Mouse (Mus musculus) kidney, postnatal 10 days (tissue): Measurements from ENCODE around the gene Etfa.

ENCODE experiments used
- DNase-seq: peaks from one replicate; pipeline ENCODE4 v3.0.0; 2021; ENCODE audit warnings: mixed read lengths

The Etfa gene

GRCm38 (mm10) chr9:55510651-55511235, 1.3 kb downstream of the Etfa start:
- peak; percentile 28 for DNase-seq

DNA sequence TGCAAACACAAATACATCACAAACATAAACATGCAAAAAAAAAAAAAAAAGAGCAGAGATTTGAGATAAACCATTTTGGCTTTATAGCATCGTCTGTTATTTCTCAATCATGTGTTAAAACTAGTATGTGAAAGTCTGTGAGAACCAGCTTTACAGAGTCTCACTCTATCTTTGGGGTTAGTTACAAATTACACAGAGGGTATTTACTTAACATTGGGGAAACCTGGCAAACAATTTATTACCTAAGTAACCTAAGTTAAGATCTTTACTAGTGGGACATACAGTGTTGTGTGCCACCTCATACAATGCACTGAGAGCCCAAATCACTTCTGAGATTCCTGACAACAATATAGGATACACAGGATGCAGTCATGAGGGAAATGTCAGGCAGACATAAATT, 2.3 kb downstream of the Etfa start:
- DNase-seq: no peak

- no peak for DNase-seq
Observed at GRCm38 (mm10) chr9:55508701-55509100, 3.3 kb downstream of the Etfa start.

DNA sequence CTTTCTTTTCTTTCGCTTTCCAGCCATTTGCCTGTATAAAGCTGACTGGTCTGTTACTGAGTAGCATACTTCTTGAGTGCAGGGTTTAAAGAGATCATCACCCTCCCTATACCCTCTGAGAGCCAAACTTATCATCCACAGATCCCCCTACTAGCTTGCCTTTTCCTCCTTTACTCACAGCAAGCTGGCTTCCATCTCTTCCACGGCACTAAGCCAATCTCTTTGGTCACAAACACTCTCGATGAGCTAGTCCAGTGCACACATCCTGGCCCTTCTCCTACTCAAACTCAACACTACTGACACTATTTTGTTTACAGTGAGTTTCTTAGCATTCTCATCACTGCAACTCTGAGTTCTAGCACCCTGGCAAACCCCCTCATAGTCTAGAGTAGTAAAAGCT, 4.1 kb downstream of the Etfa start:
- DNase-seq: peak; percentile 30

GRCm38 (mm10) chr9:55482116-55482515, 29.9 kb downstream of the Etfa start:
- peak; percentile 53 for DNase-seq

- DNase-seq: no peak
Observed at GRCm38 (mm10) chr9:55478699-55479098, 33.3 kb downstream of the Etfa start.

DNA sequence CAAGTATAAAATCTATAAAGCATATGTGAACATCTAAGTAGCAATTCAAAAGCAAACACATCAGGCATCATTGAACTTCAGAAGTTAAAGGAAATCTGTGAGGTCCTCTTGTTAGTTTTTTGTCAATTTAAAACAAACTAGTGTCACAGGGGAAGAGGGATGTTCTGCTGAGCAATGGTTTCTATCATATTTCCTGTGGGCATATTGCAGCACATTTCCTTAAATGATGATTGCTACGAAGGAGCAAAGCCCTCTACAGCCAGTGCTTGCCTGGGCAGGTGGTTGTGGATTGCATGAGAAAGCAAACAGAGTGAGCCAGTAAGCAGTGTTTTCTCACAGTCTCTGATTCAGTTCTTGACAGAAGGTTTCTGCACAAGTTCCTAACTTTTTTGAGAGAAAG, 36.0 kb downstream of the Etfa start:
- no peak for DNase-seq

DNA sequence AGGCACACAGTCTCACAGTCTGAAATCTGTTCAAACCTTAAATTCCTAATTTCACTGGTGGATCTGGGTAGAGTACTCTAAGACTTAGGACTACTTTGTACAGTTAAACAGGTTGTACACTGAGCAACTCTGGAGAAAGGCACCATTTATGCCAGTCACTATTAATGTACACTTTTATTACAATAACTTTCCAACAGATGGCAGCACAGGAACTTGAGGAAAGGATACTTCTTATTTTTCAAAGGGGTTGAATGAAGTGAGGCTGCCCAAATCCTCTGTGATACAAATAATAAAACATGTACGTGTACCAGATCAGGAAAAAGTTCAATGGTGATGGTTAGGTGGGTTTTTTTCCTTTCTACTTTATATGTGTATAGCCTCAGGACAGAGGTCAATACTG, 43.6 kb downstream of the Etfa start:
- DNase-seq: no peak

DNA sequence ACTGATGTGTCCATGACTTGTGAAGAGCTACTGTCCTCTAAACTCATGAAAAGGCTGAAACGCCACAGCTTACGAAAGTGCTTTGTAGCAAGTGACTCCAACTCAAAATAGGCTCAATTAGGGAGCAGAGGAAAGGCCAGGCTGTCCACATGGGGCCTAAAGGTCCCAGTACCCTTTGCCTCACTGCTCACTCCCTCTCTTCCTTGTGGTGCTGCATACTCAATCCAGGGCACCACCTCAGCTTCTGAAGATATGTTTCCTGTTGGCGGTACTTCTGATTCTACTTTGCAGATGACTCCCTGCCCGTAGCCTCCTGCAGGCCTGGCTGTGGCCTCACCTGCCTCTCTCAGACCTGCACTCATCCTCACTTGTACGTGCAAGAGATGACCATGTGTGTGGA, 58.7 kb downstream of the Etfa start:
- DNase-seq: no peak

DNA sequence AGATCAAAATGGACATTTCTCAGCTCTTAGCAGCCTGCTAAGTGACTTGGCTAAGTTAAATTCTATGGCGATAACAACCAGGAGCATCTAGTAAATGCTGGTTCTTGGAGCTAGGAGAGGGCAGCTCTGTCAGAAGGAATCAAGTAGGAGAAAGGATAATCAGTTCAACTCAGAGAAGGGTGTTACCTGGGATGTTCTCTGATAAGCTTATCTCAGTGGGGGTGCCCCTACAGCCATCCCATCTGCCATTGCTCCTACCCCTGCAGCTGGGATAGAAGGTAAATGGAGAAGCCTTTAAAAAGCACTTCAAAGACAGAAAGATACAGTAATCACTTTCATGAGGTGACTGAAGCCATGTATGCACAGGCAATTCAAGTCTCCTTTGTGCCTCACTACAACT, 59.1 kb downstream of the Etfa start:
- DNase-seq: no peak

- no peak for DNase-seq
Observed at GRCm38 (mm10) chr9:55451426-55451825, 60.6 kb downstream of the Etfa start.

DNA sequence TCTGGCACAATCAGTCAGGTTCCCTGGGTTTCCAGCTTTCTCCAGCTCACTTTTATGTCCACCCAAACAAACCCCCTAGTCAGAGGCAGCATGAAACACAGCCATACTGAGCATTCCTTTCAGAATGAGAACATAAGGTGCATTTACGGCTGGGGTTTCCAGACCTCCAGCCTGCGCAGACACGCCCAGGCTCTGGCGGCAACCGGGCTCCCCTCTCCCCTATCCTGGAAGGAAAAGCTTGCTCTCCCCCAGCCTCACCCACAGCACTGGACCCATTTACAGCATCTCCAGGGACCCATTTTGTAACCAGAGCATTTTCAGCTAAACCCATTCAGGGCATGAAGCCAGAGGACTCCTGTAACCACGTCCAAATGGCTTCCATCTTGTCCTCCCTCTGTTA, 62.0 kb downstream of the Etfa start:
- no peak for DNase-seq

- no peak for DNase-seq
Observed at GRCm38 (mm10) chr9:55449108-55449507, 62.9 kb downstream of the Etfa start.

- no peak for DNase-seq
Observed at GRCm38 (mm10) chr9:55447509-55447908, 64.5 kb downstream of the Etfa start.

DNA sequence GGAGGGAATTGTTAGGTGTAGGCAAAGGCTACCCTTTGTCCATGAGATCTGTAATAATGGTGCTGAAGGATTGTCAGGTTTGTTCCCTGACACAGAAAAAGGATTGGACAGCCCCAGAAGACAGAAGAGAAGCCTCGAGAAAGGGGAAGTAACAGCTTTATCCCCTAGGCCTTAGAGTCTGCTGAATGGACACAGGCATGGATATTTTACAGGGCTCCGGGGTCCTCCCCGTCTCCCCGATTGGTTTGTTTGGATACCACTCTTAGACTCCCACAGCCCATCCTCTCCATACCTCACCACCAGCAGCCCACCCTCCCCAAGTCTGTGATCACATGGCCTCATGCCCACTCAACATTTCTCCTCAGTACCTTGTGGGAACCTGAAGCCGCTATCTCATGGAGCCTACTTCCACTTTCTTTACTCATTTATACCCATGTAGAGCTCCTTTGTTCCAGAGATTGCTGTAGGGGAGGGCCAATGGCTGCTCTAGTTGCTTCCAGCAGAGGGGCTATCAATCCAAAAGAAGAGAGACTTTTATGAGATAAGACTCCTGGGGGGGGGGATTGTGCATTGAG, 72.8 kb downstream of the Etfa start:
- no peak for DNase-seq

GRCm38 (mm10) chr9:55438433-55438832, 73.6 kb downstream of the Etfa start:
- DNase-seq: no peak

GRCm38 (mm10) chr9:55433875-55434274, 78.2 kb downstream of the Etfa start:
- DNase-seq: no peak

- DNase-seq: no peak
Observed at GRCm38 (mm10) chr9:55432306-55433289, 79.4 kb downstream of the Etfa start.

GRCm38 (mm10) chr9:55430133-55430532, 81.9 kb downstream of the Etfa start:
- DNase-seq: peak; percentile 55

DNA sequence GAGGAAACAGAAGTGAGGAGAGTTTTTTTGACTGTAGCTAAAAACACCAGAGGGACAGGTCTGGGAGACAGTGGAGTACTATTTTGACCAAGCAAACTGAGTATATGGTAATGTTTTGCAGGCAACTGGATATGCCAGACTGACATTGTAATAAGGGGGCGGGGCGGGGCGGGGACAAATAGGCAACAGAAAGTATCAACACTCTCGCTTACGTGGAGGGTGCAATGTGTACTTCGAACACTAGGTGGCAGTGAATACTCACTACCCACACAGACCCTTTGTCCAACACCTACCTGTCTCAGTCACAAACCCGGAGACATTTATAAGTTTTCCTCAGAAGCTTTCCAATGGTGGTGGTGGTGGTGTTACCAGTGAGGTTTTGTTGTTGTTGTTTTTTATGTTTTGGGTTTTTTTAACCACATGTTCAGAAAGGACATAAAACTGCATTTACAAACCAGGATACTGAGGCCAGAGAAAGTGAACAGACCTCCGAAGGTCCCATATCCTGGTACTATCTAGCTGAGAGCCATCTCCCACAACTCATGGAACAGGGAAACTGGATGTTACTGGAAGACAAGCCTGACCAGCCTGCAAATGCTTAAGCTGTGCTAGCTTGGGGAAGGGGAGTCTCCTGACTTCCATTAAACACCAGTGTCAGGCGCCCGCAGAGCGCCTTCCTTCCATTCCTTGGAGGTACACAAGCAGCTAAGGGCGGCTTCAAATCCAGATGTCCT, 82.6 kb downstream of the Etfa start:
- peak; percentile 85 for DNase-seq

GRCm38 (mm10) chr9:55425271-55425810, 86.7 kb downstream of the Etfa start:
- no peak for DNase-seq

- no peak for DNase-seq
Observed at GRCm38 (mm10) chr9:55423451-55424424, 88.3 kb downstream of the Etfa start.
